Mouse (Mus musculus) forelimb bud, embryonic 11.5 days (tissue): ENCODE results near the gene 4930522H14Rik.

ENCODE experiments used
- DNase-seq: peaks from one replicate; pipeline ENCODE4 v3.0.0-alpha.2; 2012; ENCODE audit warnings: low read depth, low spot score

The 4930522H14Rik gene

DNA sequence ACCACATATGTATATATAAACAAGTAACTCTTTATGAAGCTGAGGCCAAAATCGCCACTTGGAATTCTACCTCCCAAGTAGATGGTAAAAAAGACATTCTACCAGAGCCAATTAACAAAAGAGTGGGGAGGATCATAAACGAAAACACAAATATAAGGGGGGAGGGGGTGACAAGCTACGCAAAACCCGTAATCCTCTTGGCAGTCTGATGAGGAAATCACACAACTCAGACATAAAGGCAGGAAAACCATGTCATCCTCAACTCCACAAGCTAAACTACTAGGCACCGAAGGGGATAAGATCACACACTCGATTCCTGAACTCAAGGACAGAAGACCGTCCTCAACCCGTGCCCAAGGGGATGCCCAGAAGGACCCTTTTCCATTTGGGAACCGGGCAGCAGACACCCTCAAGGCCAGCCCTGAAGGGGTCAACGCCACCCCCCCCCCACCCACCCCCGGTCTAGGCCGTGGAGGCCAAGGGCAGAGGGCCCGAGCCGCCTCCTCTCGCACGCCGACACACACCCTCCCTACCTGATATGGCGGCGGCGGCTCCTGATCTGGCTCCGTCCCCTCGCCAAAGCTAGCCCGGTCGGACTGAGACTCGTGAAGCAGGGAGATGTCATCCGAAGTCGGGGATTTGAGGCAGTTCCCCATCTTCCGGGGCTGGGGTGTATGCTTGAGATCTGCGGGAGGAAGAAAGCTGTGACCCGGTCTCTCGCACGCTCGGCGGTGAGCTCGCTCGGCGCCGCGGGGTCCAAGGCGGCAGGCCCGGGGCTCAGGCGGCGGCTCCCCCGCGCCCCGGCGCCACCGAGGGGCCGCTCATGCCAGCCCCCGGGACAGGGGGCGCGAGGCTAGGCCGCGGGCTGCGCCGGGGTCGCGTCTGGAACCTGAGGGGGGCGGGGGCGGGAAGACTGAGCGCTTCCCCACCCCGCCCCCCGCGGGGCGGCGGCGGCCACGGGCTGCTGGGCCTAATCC is 55.2 kb downstream of the 4930522H14Rik start:
- peak; percentile 37 for DNase-seq

GRCm38 (mm10) chr4:109475078-109475477 is 56.0 kb downstream of the 4930522H14Rik start:
- DNase-seq: no peak

GRCm38 (mm10) chr4:109472566-109472965 is 58.5 kb downstream of the 4930522H14Rik start:
- DNase-seq: no peak

DNA sequence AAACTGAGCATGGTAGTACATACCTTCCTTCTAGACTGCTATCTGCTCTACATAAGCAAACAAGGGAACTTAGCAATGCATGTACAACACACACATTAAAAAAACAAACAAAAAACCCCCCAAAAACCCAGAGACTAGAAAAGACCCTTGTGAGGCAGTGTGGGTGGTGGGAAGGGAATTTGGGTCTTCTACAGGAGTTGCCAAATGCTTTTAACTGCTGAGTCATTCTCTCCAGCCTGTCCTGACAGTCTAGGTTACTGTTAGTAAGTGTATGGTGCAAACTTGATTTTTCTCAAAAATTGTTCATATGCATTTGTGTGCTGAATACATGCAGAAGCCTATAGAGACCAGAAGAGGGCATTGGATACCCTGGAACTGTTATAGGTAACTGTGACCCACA is 59.5 kb downstream of the 4930522H14Rik start:
- no peak for DNase-seq

GRCm38 (mm10) chr4:109467687-109468086 is 63.4 kb downstream of the 4930522H14Rik start:
- no peak for DNase-seq

DNA sequence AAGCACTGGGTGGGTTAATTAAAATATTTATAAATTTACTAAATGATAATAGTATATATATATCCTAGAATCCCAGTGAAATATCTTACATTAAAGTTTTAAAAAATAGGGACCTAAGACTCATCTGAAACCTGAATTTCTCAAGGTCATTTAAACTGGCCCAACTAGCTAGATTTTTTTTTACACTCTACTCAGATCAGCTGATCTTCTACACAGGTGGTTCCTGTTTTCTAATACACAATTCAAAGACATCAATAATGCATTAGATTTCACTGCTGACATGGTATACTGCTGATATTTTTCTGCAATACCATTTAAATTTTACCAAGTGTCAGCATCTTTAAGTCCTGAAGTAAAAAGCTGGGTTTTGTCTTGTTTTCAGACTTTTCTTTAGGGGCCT is 67.2 kb downstream of the 4930522H14Rik start:
- no peak for DNase-seq

DNA sequence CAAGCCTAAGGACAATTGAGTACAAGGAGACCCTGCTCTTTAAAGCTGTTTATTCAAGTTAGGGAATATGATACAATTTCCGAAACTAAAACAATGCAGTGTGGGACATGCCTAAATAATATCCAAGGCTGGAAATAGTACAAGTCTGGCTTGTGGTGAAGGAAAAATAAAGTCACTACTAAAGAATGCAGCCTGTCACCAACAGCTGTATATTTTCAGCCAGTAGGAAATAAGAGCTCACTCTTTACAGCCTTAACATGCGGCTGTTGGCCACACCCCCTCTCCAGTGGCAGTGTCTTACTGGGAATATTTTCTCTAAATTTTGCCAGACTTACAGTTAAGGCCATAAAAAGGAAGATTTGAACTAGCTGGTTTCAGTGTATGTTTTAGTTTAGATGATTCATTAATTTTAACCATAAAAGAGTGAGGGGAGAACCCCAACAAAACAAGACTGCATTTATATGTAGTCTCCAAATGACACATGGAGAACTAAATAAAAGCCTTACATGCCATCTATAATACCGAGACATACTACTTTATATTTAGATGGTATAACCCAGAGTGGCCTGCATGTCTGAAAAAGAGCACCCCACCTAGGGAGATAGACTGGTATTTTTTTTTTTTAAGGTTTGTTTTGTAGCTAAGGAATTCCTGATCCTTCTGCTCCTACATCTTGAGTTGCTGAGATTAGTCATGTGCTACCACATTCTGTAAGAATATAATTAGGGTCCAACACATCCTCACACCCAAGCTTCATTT is 70.5 kb downstream of the 4930522H14Rik start:
- peak; percentile 20 for DNase-seq

GRCm38 (mm10) chr4:109456821-109457220 is 74.3 kb downstream of the 4930522H14Rik start:
- DNase-seq: no peak
